Mouse (Mus musculus): ENCODE data around the gene Dab1. TPM values are rescaled to one million over a fixed set of nuclear protein-coding genes. Genes with fewer than 3 reads are reported as not detected.

Gene Dab1
- polyA plus RNA-seq, 1 experiment from 2014 or later: 3.8 TPM

DNA sequence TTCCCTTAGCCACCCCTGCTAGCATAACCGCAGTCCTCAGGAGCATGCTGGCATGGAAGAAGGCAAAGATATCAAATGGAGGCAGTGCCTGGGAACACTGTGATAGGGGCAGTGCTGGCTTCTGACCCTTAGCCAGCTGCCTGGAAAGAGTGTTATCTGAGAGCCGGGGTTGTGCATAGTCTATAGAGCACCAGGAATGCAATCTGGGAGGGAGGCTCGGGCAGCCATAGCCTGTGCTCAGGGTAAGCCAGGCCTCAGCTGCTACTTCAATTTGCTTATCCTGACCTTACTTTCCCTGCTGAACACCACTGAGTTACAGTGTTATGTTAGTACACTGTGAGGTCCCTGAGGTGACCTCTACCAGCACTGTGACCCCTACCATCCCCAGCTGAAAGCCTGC lies 448.6 kb downstream of the Dab1 start:
- Histone ChIP-seq H3K9ac (no peak overlapping the region), H3K4me3 (no peak overlapping the region), H3K4me1 (no peaks in the 10 kb centered on the region), H3K4me2 (no peak overlapping the region), H3K9me3 (no peaks in the 10 kb centered on the region), H3K27me3 (no peaks in the 10 kb centered on the region), H3K36me3 (no peaks in the 10 kb centered on the region), H3K27ac (no peak overlapping the region)
- no peak for ATAC-seq (ENCODE audit: borderline replicate concordance, extremely low read depth, low FRiP score, low TSS enrichment)
- WGBS: 40% methylated on average over 3 of the region's 3 CpGs

DNA sequence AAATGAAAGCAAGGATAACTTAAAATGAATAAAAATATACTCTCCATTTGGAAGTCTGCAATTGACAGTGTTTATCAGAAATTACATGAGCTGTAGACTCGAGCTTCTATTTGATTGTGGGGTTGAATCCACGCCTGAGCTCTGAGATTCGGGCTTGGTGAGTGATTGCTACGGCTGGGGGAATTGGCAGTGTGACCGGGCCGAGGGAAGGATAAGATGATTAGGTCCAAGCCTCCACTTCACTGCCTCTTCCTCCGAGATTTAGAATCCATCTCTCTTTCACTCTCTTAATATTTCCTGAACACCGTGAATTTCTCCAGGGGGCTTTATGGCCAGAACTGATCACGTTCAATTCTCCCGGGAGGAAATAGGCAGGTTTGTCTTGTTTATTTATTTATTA lies 452.1 kb downstream of the Dab1 start:
- H3K4me1 ChIP-seq: no peaks in the 10 kb centered on the region
- H3K9me3 ChIP-seq: no peaks in the 10 kb centered on the region
- H3K27me3 ChIP-seq: no peaks in the 10 kb centered on the region
- no peak overlapping the region for H3K9ac ChIP-seq
- no peak overlapping the region for H3K27ac ChIP-seq
- no peaks in the 10 kb centered on the region for H3K36me3 ChIP-seq
- no peak overlapping the region for H3K4me3 ChIP-seq
- H3K4me2 ChIP-seq: no peak overlapping the region
- WGBS: 60% methylated on average over 10 of the region's 10 CpGs
- no peak for ATAC-seq (ENCODE audit: borderline replicate concordance, extremely low read depth, low FRiP score, low TSS enrichment)

DNA sequence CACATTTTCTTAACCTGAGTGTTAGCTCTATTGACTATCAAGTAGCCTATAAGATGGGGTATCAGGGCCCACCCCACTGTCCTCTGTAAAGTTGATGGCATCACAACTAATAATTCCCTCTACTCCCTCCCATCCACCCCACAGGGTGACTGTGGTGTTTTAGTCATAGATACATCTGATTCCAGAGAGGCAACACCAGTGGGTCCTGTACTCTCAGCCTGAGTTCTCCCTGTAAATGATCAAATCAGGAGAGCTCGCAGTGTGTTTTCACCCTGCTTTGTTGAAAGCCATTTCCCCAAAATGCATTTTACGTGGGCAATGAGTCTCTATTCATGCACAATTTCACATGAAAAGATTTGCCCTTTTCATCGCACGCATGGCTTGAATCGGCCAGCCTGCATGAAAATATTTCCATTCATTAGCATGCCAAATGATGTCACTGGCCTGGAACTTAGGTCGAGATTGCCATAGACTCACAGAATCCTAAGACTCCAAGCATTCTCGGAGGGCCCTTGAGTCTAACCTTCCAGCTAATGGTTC lies 454.8 kb downstream of the Dab1 start:
- no peaks in the 10 kb centered on the region for H3K4me1 ChIP-seq
- H3K9ac ChIP-seq: no peak overlapping the region
- H3K4me2 ChIP-seq: no peak overlapping the region
- no peaks in the 10 kb centered on the region for H3K27me3 ChIP-seq
- H3K9me3 ChIP-seq: no peaks in the 10 kb centered on the region
- no peak overlapping the region for H3K4me3 ChIP-seq
- ATAC-seq (ENCODE audit: borderline replicate concordance, extremely low read depth, low FRiP score, low TSS enrichment): no peak
- no peaks in the 10 kb centered on the region for H3K36me3 ChIP-seq
- H3K27ac ChIP-seq: no peak overlapping the region
- WGBS: 73% methylated on average over 7 of the region's 7 CpGs

DNA sequence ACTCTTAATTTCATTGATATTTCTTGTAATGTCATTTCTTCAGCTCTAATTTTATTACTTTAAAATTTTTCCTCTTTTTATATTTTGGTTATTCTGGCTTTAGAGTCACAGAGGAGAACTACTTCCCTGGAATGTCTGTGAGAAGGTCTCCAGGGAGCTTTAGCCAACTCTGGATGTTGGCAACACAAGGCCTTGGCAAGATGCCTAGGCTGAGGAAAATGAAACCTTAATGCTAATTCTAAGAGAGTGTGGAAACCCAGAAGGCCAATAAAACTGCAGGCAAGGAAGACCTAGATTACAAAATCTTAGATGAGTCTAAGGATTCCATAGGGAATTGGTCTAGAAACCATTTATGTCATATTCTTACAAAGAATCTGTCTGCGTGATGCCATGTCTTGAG lies 458.6 kb downstream of the Dab1 start:
- H3K9ac ChIP-seq: no peak overlapping the region
- H3K9me3 ChIP-seq: no peaks in the 10 kb centered on the region
- H3K27ac ChIP-seq: no peak overlapping the region
- no peaks in the 10 kb centered on the region for H3K4me1 ChIP-seq
- H3K4me3 ChIP-seq: no peak overlapping the region
- no peaks in the 10 kb centered on the region for H3K27me3 ChIP-seq
- WGBS: 63% methylated on average over 1 of the region's 1 CpGs
- ATAC-seq (ENCODE audit: borderline replicate concordance, extremely low read depth, low FRiP score, low TSS enrichment): no peak
- H3K4me2 ChIP-seq: no peak overlapping the region
- H3K36me3 ChIP-seq: no peaks in the 10 kb centered on the region

DNA sequence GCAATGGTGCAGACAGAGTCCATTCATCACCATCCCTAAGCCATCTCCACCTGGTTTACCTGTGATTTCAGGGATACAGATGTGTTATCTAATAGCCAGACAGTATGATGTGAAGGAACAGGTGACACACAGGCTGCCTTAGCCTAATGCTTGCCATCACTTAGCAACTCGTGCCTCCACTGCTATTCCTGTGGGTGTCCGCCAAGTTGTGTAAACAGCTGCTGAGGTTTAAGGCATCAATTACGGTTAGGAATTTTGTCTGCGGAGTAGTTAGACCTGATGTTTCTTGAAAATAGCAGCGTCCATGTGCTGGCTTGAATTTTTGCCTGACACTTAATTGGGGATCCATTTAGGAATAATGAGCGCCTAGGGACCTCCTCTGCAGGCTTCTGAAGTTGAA lies 487.1 kb downstream of the Dab1 start:
- Histone ChIP-seq H3K27me3 (no peaks in the 10 kb centered on the region), H3K27ac (no peak overlapping the region), H3K9ac (no peak overlapping the region), H3K36me3 (no peaks in the 10 kb centered on the region), H3K4me1 (no peaks in the 10 kb centered on the region), H3K4me2 (no peak overlapping the region), H3K9me3 (no peaks in the 10 kb centered on the region), H3K4me3 (no peak overlapping the region)
- no peak for ATAC-seq (ENCODE audit: borderline replicate concordance, extremely low read depth, low FRiP score, low TSS enrichment)
- 26% methylated on average over 6 of the region's 6 CpGs for WGBS

DNA sequence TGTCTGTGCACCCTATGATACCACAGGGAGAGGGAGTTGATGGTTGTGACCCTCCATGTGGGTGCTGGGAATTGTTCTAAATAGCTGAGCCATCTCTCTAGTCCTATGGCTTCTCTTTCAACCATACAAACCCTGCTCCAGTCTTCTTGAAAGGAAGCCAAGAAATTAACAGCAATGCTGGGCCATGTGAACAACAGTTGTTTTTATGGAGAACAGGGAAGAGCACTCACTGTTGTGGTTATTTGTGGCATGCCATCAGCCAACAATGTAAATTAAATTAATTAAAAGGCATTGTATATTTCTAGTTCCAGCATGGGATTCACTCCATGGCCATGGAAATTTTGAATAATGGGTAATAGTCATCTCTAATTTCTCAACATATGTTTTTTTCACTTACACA lies 492.5 kb downstream of the Dab1 start:
- Histone ChIP-seq H3K4me1 (no peaks in the 10 kb centered on the region), H3K9ac (no peak overlapping the region), H3K36me3 (no peaks in the 10 kb centered on the region), H3K4me3 (no peak overlapping the region), H3K9me3 (no peaks in the 10 kb centered on the region), H3K27ac (no peak overlapping the region), H3K4me2 (no peak overlapping the region), H3K27me3 (no peaks in the 10 kb centered on the region)
- ATAC-seq (ENCODE audit: borderline replicate concordance, extremely low read depth, low FRiP score, low TSS enrichment): no peak

DNA sequence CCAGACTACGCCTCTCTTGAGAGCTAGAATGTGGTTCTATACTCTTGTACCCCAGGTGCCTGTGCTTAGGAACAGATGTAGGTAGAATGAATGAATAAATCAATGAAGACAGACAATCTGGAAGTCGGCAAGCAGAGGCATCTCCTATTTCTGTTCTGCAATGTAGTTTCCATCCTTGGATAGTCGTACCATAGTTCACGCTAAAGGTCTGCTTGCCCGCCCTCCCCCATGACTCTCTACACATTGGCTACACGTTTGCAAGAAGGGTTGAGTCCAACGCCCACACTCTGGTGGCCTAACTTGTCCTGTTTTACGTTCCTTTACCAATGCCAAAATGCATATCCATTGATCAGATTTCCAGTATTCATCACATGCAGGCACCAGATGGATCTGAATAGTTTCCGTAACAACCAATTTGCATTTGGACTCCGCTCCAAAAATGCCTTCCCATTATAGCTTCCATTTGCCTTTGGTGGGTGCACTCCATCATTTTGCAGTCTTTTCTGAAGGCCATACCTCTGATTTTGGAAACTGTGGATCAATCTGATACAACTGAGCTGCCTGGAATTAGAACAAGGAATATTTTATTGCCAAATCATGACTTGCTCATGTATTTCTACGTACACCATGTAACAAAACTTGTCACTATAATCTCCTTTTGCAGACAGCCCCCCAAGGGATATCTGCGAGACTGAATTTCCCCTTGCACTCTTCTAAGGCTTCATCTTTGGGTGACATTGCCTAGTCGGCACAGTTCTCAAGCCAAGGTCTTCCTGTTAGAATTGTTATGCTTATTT lies 494.2 kb downstream of the Dab1 start:
- 88% methylated on average over 13 of the region's 13 CpGs for WGBS
- H3K9ac ChIP-seq: no peak overlapping the region
- H3K27ac ChIP-seq: no peak overlapping the region
- H3K27me3 ChIP-seq: no peaks in the 10 kb centered on the region
- no peak for ATAC-seq (ENCODE audit: borderline replicate concordance, extremely low read depth, low FRiP score, low TSS enrichment)
- no peak overlapping the region for H3K4me3 ChIP-seq
- H3K36me3 ChIP-seq: no peaks in the 10 kb centered on the region
- no peaks in the 10 kb centered on the region for H3K9me3 ChIP-seq
- H3K4me1 ChIP-seq: no peaks in the 10 kb centered on the region
- no peak overlapping the region for H3K4me2 ChIP-seq

DNA sequence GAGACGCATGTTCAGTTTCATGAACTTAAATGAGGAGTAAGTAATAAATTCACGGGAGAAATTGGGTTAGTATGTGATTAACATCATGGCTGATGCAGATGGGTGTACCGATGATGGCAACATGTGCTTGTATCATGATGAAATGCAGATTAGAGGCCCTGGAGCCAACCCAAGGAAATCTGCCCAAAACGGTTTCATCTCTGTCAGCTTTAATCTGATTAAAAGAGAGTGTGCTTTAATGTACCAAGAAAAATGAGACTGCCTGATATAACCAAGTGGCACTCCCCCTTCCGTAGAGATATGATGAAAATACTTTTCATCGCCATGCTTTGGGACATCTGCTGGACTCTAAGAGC lies 494.8 kb downstream of the Dab1 start:
- Histone ChIP-seq H3K4me2 (no peak overlapping the region), H3K27me3 (no peaks in the 10 kb centered on the region), H3K36me3 (no peaks in the 10 kb centered on the region), H3K4me1 (no peaks in the 10 kb centered on the region), H3K4me3 (no peak overlapping the region), H3K9ac (no peak overlapping the region), H3K9me3 (no peaks in the 10 kb centered on the region), H3K27ac (no peak overlapping the region)
- ATAC-seq (ENCODE audit: borderline replicate concordance, extremely low read depth, low FRiP score, low TSS enrichment): no peak
- WGBS: 74% methylated on average over 6 of the region's 6 CpGs

DNA sequence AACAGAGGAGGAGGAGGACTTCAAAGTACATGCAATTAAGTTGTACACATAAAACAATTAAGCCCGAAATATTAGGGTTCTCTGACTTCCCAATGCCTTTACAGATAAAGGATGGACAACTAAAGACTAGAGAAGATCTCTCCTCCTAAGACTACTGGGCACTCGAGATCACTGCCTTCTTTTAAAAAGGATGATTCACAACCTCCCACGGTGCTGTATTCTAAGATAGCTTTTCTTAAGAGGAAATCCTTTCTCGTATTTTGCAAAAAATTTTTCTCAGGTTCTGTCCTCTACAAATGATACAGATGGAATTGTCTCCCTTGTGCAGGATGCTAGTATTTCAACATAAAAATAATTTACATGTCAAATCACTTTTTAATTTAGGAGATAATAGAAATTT lies 500.9 kb downstream of the Dab1 start:
- 80% methylated on average over 4 of the region's 4 CpGs for WGBS

DNA sequence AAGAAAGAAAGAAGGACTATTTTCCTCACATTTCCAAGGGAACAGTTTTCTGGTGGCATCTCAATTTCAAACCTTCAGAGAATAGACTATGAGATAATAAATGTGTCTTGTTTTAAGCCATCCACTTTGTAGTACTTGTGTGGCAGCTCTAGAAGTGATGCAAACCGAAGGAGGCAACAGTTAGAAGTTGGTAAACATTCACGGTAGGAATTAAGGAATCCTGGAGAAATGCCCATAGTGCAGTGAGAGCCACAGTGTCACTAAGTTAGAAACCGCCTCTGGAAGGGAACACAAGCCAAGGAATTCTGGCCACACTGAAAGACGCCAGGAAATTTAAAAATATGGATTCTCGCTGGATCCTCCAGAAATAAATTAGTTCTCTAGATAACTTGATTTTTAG lies 502.8 kb downstream of the Dab1 start:
- Histone ChIP-seq H3K4me3 (no peak overlapping the region), H3K4me2 (no peak overlapping the region), H3K27ac (no peak overlapping the region), H3K9me3 (no peaks in the 10 kb centered on the region), H3K9ac (no peak overlapping the region), H3K36me3 (no peaks in the 10 kb centered on the region), H3K4me1 (no peaks in the 10 kb centered on the region), H3K27me3 (no peaks in the 10 kb centered on the region)
- no peak for ATAC-seq (ENCODE audit: borderline replicate concordance, extremely low read depth, low FRiP score, low TSS enrichment)
- 58% methylated on average over 5 of the region's 5 CpGs for WGBS

More for the DNA sequence above, 500.9 kb downstream of the Dab1 start:
- H3K4me3 ChIP-seq: no peak overlapping the region
- H3K27me3 ChIP-seq: no peaks in the 10 kb centered on the region
- H3K27ac ChIP-seq: no peak overlapping the region
- H3K36me3 ChIP-seq: no peaks in the 10 kb centered on the region
- ATAC-seq (ENCODE audit: borderline replicate concordance, extremely low read depth, low FRiP score, low TSS enrichment): no peak
- no peak overlapping the region for H3K9ac ChIP-seq
- H3K4me2 ChIP-seq: no peak overlapping the region
- no peaks in the 10 kb centered on the region for H3K4me1 ChIP-seq
- H3K9me3 ChIP-seq: no peaks in the 10 kb centered on the region

DNA sequence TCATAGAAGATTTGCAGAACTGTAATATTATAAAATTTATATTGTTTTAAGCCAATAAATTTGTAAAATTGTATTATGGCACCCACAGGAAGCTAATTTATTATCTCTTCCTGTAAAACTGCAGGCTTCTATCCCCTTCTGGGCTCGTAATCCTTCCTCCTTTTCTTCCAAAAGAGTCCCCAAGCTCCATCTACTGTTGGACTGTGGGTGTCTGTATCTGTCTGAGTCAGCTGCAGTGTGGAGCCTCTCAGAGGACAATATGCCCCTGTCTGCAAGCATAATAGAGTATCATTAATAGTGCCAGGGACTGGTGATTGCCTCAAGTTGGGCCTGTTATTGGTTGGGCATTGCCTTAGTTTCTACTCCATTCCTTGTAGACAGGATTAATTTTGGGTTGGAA lies 503.2 kb downstream of the Dab1 start:
- H3K27ac ChIP-seq: no peak overlapping the region
- no peak overlapping the region for H3K4me3 ChIP-seq
- H3K9ac ChIP-seq: no peak overlapping the region
- H3K36me3 ChIP-seq: no peaks in the 10 kb centered on the region
- WGBS: 54% methylated on average over 1 of the region's 1 CpGs
- H3K4me1 ChIP-seq: no peaks in the 10 kb centered on the region
- H3K4me2 ChIP-seq: no peak overlapping the region
- no peaks in the 10 kb centered on the region for H3K27me3 ChIP-seq
- H3K9me3 ChIP-seq: no peaks in the 10 kb centered on the region
- ATAC-seq (ENCODE audit: borderline replicate concordance, extremely low read depth, low FRiP score, low TSS enrichment): no peak

DNA sequence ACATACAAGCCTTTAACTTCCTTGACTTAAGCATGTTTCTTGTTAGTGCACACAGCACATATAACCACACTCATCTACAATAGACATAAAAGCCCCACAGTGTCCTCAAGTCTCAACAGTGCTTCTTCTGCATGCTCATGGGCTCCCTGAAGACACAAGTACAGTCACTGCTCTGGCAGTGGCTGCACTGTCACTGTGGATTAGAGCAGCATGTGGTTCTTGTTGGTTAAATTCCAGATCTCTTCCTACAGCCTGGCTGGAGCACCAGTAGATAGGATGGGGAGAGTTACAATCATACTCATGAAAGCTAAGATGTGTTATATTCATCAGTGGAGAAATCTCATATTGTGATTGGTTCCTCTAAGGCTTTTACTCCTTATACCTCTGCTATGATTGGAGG lies 534.5 kb downstream of the Dab1 start:
- Histone ChIP-seq H3K27me3 (no peaks in the 10 kb centered on the region), H3K4me2 (no peak overlapping the region), H3K4me3 (no peak overlapping the region), H3K36me3 (no peaks in the 10 kb centered on the region), H3K9me3 (no peaks in the 10 kb centered on the region), H3K27ac (no peak overlapping the region), H3K4me1 (no peaks in the 10 kb centered on the region), H3K9ac (no peak overlapping the region)
- no peak for ATAC-seq (ENCODE audit: borderline replicate concordance, extremely low read depth, low FRiP score, low TSS enrichment)

DNA sequence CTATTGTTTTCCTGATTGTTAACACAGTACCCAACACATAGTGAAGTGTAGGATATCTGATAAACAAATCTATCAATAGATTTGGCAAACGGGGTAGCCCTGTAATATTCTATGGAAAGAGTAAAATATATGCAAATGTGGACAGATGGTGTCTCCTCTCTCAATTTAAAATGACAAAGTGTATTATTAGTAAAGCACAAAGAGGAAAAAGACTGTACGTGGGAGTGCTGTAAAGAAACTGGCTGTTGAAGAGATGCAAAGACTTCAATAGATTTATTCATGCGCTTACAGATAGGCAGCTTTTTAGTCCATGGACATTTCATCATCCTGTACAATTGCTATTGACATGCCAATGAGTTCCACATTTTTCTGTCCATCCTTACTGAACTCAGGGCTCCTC lies 558.9 kb downstream of the Dab1 start:
- Histone ChIP-seq H3K9me3 (no peaks in the 10 kb centered on the region), H3K27me3 (no peaks in the 10 kb centered on the region), H3K27ac (no peak overlapping the region), H3K4me2 (no peak overlapping the region), H3K4me1 (no peaks in the 10 kb centered on the region), H3K9ac (no peak overlapping the region), H3K4me3 (no peak overlapping the region), H3K36me3 (no peaks in the 10 kb centered on the region)
- no peak for ATAC-seq (ENCODE audit: borderline replicate concordance, extremely low read depth, low FRiP score, low TSS enrichment)
- 89% methylated on average over 3 of the region's 3 CpGs for WGBS
